Mouse (Mus musculus): Measurements from ENCODE around the gene Mucl3. TPM values are rescaled to one million over a fixed set of nuclear protein-coding genes. Genes with fewer than 3 reads are reported as not detected.

Gene Mucl3
- polyA plus RNA-seq, 1 experiment = 1.3 TPM

- Histone ChIP-seq H3K4me1 (ENCODE audit: control insufficient read depth, insufficient read depth, low read length) (no peaks in the 10 kb centered on the region), H3K36me3 (ENCODE audit: control insufficient read depth, insufficient read depth, low read length, poor library complexity, severe bottlenecking) (no peaks in the 10 kb centered on the region), H3K4me3 (ENCODE audit: low read depth, low read length) (no peak within 1 kb of the TSS), H3K9ac (ENCODE audit: low read depth, poor library complexity, severe bottlenecking) (no peak within 1 kb of the TSS), H3K27me3 (ENCODE audit: control insufficient read depth, insufficient read depth, low read length, poor library complexity, severe bottlenecking) (no peaks in the 10 kb centered on the region), H3K9me3 (replicated peaks; ENCODE audit: control insufficient read depth, insufficient read depth, low read length, poor library complexity, severe bottlenecking) (no peaks in the 10 kb centered on the region), H3K27ac (ENCODE audit: insufficient read depth, low read length) (no peak within 1 kb of the TSS)
- TF ChIP-seq EP300 (IDR thresholded peaks at IDR 0.05; ENCODE audit: insufficient read depth, low read depth, low read length) (no peak), CTCF (IDR thresholded peaks at IDR 0.05; ENCODE audit: low read depth, low read length) (no peak), POLR2A (IDR thresholded peaks at IDR 0.05; ENCODE audit: insufficient read depth, low read length) (no peak)
These were observed 17.0 kb downstream of the Mucl3 start, which contains the start of gene Gm9573 for GRCm38 (mm10) chr17:35626537-35626936. TSS of gene Gm9573 (minus strand) at chr17:35626637.

- H3K36me3 ChIP-seq (ENCODE audit: control insufficient read depth, insufficient read depth, low read length, poor library complexity, severe bottlenecking) = no peaks in the 10 kb centered on the region
- H3K27ac ChIP-seq (ENCODE audit: insufficient read depth, low read length) = no peak overlapping the region
- H3K27me3 ChIP-seq (ENCODE audit: control insufficient read depth, insufficient read depth, low read length, poor library complexity, severe bottlenecking) = no peaks in the 10 kb centered on the region
- H3K4me3 ChIP-seq (ENCODE audit: low read depth, low read length) = no peak overlapping the region
- no peaks in the 10 kb centered on the region for H3K4me1 ChIP-seq (ENCODE audit: control insufficient read depth, insufficient read depth, low read length)
- peak; percentile 68; the same call in 1 of the 2 replicates for TF ChIP-seq EP300 (IDR thresholded peaks at IDR 0.05; ENCODE audit: insufficient read depth, low read depth, low read length)
- TF ChIP-seq POLR2A (IDR thresholded peaks at IDR 0.05; ENCODE audit: insufficient read depth, low read length) = no peak
- H3K9me3 ChIP-seq (replicated peaks; ENCODE audit: control insufficient read depth, insufficient read depth, low read length, poor library complexity, severe bottlenecking) = no peaks in the 10 kb centered on the region
- H3K9ac ChIP-seq (ENCODE audit: low read depth, poor library complexity, severe bottlenecking) = no peak overlapping the region
These were observed 26.4 kb downstream of the Mucl3 start for GRCm38 (mm10) chr17:35617127-35617526.

- peaks cover 5% of the 10 kb centered on the region for H3K4me1 ChIP-seq (ENCODE audit: control insufficient read depth, insufficient read depth, low read length)
- H3K27ac ChIP-seq (ENCODE audit: insufficient read depth, low read length) = peak overlapping the region; percentile 4; the same call in 1 of the 2 replicates
- no peaks in the 10 kb centered on the region for H3K36me3 ChIP-seq (ENCODE audit: control insufficient read depth, insufficient read depth, low read length, poor library complexity, severe bottlenecking)
- no peak overlapping the region for H3K4me3 ChIP-seq (ENCODE audit: low read depth, low read length)
- TF ChIP-seq EP300 (IDR thresholded peaks at IDR 0.05; ENCODE audit: insufficient read depth, low read depth, low read length) = no peak
- TF ChIP-seq CTCF (IDR thresholded peaks at IDR 0.05; ENCODE audit: low read depth, low read length) = no peak
- no peak for TF ChIP-seq POLR2A (IDR thresholded peaks at IDR 0.05; ENCODE audit: insufficient read depth, low read length)
- no peak overlapping the region for H3K9ac ChIP-seq (ENCODE audit: low read depth, poor library complexity, severe bottlenecking)
- H3K27me3 ChIP-seq (ENCODE audit: control insufficient read depth, insufficient read depth, low read length, poor library complexity, severe bottlenecking) = no peaks in the 10 kb centered on the region
- no peaks in the 10 kb centered on the region; the same call in 1 of the 2 replicates for H3K9me3 ChIP-seq (replicated peaks; ENCODE audit: control insufficient read depth, insufficient read depth, low read length, poor library complexity, severe bottlenecking)
These were observed 41.6 kb downstream of the Mucl3 start for GRCm38 (mm10) chr17:35601736-35602354.

GRCm38 (mm10) chr17:35601249-35601648 is 42.2 kb downstream of the Mucl3 start, which contains the start of gene Sfta2:
TSS of gene Sfta2 (plus strand) at chr17:35601549.
- Histone ChIP-seq H3K4me1 (ENCODE audit: control insufficient read depth, insufficient read depth, low read length) (peaks cover 5% of the 10 kb centered on the region), H3K9ac (ENCODE audit: low read depth, poor library complexity, severe bottlenecking) (no peak within 1 kb of the TSS), H3K27me3 (ENCODE audit: control insufficient read depth, insufficient read depth, low read length, poor library complexity, severe bottlenecking) (no peaks in the 10 kb centered on the region), H3K27ac (ENCODE audit: insufficient read depth, low read length) (peak within 1 kb of the TSS; percentile 7), H3K9me3 (replicated peaks; ENCODE audit: control insufficient read depth, insufficient read depth, low read length, poor library complexity, severe bottlenecking) (no peaks in the 10 kb centered on the region; the same call in 1 of the 2 replicates), H3K4me3 (ENCODE audit: low read depth, low read length) (no peak within 1 kb of the TSS), H3K36me3 (ENCODE audit: control insufficient read depth, insufficient read depth, low read length, poor library complexity, severe bottlenecking) (no peaks in the 10 kb centered on the region)
- 0 out of 2 replicates have a peak, but pooled peaks have one; percentile 15 for TF ChIP-seq EP300 (IDR thresholded peaks at IDR 0.05; ENCODE audit: insufficient read depth, low read depth, low read length)
- no peak for TF ChIP-seq POLR2A (IDR thresholded peaks at IDR 0.05; ENCODE audit: insufficient read depth, low read length)

GRCm38 (mm10) chr17:35597399-35597798 is 46.1 kb downstream of the Mucl3 start:
- no peak overlapping the region for H3K9ac ChIP-seq (ENCODE audit: low read depth, poor library complexity, severe bottlenecking)
- H3K4me1 ChIP-seq (ENCODE audit: control insufficient read depth, insufficient read depth, low read length) = peaks cover 10% of the 10 kb centered on the region
- no peaks in the 10 kb centered on the region; the same call in 1 of the 2 replicates for H3K9me3 ChIP-seq (replicated peaks; ENCODE audit: control insufficient read depth, insufficient read depth, low read length, poor library complexity, severe bottlenecking)
- H3K27me3 ChIP-seq (ENCODE audit: control insufficient read depth, insufficient read depth, low read length, poor library complexity, severe bottlenecking) = no peaks in the 10 kb centered on the region
- H3K4me3 ChIP-seq (ENCODE audit: low read depth, low read length) = no peak overlapping the region
- no peak overlapping the region for H3K27ac ChIP-seq (ENCODE audit: insufficient read depth, low read length)
- no peak for TF ChIP-seq POLR2A (IDR thresholded peaks at IDR 0.05; ENCODE audit: insufficient read depth, low read length)
- no peak for TF ChIP-seq EP300 (IDR thresholded peaks at IDR 0.05; ENCODE audit: insufficient read depth, low read depth, low read length)
- TF ChIP-seq CTCF (IDR thresholded peaks at IDR 0.05; ENCODE audit: low read depth, low read length) = no peak
- H3K36me3 ChIP-seq (ENCODE audit: control insufficient read depth, insufficient read depth, low read length, poor library complexity, severe bottlenecking) = no peaks in the 10 kb centered on the region

- Histone ChIP-seq H3K27ac (ENCODE audit: insufficient read depth, low read length) (peak overlapping the region; percentile 63; the same call in 1 of the 2 replicates), H3K36me3 (ENCODE audit: control insufficient read depth, insufficient read depth, low read length, poor library complexity, severe bottlenecking) (no peaks in the 10 kb centered on the region), H3K4me1 (ENCODE audit: control insufficient read depth, insufficient read depth, low read length) (peaks cover 7% of the 10 kb centered on the region), H3K27me3 (ENCODE audit: control insufficient read depth, insufficient read depth, low read length, poor library complexity, severe bottlenecking) (no peaks in the 10 kb centered on the region), H3K4me3 (ENCODE audit: low read depth, low read length) (no peak overlapping the region), H3K9ac (ENCODE audit: low read depth, poor library complexity, severe bottlenecking) (no peak overlapping the region), H3K9me3 (replicated peaks; ENCODE audit: control insufficient read depth, insufficient read depth, low read length, poor library complexity, severe bottlenecking) (no peaks in the 10 kb centered on the region; the same call in 1 of the 2 replicates)
- no peak for TF ChIP-seq POLR2A (IDR thresholded peaks at IDR 0.05; ENCODE audit: insufficient read depth, low read length)
These were observed 49.0 kb downstream of the Mucl3 start for GRCm38 (mm10) chr17:35594456-35594855.

All from ES-Bruce4 (cell line).